Mouse (Mus musculus) E14TG2a.4 (cell line): ENCODE data around the gene Cyp2t4.

Experiments used
- H3K27me3 ChIP-seq: 2 replicates; pipeline ENCODE4 v1.6.1; 2014; ENCODE audit warnings: low read length, control low read depth; ENCODE audit not compliant: insufficient read depth
- H3K36me3 ChIP-seq: 2 replicates; pipeline ENCODE4 v1.6.1; 2014; ENCODE audit warnings: low read length, control low read depth; ENCODE audit not compliant: insufficient read depth
- H3K4me1 ChIP-seq: replicated peaks from 2 replicates; pipeline ENCODE4 v1.6.1; 2014; ENCODE audit warnings: low read depth, low read length, control low read depth
- H3K4me3 ChIP-seq: replicated peaks from 2 replicates; pipeline ENCODE4 v1.5.1; 2014; ENCODE audit warnings: mild to moderate bottlenecking, low read length
- H3K9me3 ChIP-seq: 2 replicates; pipeline ENCODE4 v1.6.1; 2014; ENCODE audit warnings: low read length, control low read depth
- CTCF ChIP-seq: conservative IDR thresholded peaks from 2 replicates; pipeline ENCODE4 v1.5.1; 2014; ENCODE audit warnings: low read length
- NANOG ChIP-seq: IDR thresholded peaks from 2 replicates; pipeline ENCODE4 v1.6.1; 2014; ENCODE audit warnings: borderline replicate concordance, low read length, mixed read lengths
- POU5F1 ChIP-seq: IDR thresholded peaks from 2 replicates; pipeline ENCODE4 v1.6.1; 2014; ENCODE audit warnings: low read length, borderline replicate concordance

Gene Cyp2t4

GRCm38 (mm10) chr7:27128162-27128561, 25.4 kb upstream of the Cyp2t4 start:
- no peaks in the 10 kb centered on the region for H3K27me3 ChIP-seq
- no peaks in the 10 kb centered on the region for H3K36me3 ChIP-seq
- H3K4me3 ChIP-seq = no peak overlapping the region
- peaks cover 6% of the 10 kb centered on the region for H3K9me3 ChIP-seq
- peaks cover 17% of the 10 kb centered on the region for H3K4me1 ChIP-seq
- TF ChIP-seq NANOG = no peak
- peak; percentile 91 for TF ChIP-seq CTCF
- TF ChIP-seq POU5F1 = no peak

DNA sequence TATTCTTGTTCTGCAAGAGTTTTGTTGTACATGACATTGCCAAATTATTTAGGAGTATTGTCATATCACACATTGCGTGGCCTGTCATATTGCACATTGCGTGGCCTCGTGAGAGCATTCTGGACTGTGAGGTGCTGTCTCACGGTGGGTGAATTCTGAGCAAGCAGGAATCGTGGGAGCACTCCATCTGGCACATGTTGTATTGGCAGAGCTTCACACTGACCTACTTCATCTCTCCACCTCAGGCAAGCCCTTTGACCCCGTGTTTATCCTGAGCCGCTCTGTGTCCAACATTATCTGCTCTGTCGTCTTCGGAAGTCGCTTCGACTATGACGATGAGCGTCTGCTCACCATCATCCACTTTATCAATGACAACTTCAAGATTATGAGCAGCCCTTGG, 24.6 kb upstream of the Cyp2t4 start:
- Histone ChIP-seq H3K27me3 (no peaks in the 10 kb centered on the region), H3K4me3 (no peak overlapping the region), H3K36me3 (no peaks in the 10 kb centered on the region), H3K9me3 (peaks cover 6% of the 10 kb centered on the region), H3K4me1 (peaks cover 24% of the 10 kb centered on the region)
- TF ChIP-seq POU5F1 = no peak
- TF ChIP-seq NANOG = no peak
- no peak for TF ChIP-seq CTCF

- Histone ChIP-seq H3K27me3 (no peaks in the 10 kb centered on the region), H3K4me1 (peaks cover 25% of the 10 kb centered on the region), H3K4me3 (no peak overlapping the region), H3K9me3 (peaks cover 6% of the 10 kb centered on the region), H3K36me3 (no peaks in the 10 kb centered on the region)
- TF ChIP-seq CTCF (no peak), NANOG (no peak), POU5F1 (no peak)
Observed at GRCm38 (mm10) chr7:27129811-27130210, 23.7 kb upstream of the Cyp2t4 start.

- no peaks in the 10 kb centered on the region for H3K27me3 ChIP-seq
- no peak for TF ChIP-seq NANOG
- no peak for TF ChIP-seq POU5F1
- no peak for TF ChIP-seq CTCF
- H3K36me3 ChIP-seq = no peaks in the 10 kb centered on the region
- peak overlapping the region; percentile 61 for H3K4me3 ChIP-seq
- H3K4me1 ChIP-seq = peaks cover 25% of the 10 kb centered on the region
- peaks cover 6% of the 10 kb centered on the region for H3K9me3 ChIP-seq
Observed at GRCm38 (mm10) chr7:27130521-27131370, 22.8 kb upstream of the Cyp2t4 start.

DNA sequence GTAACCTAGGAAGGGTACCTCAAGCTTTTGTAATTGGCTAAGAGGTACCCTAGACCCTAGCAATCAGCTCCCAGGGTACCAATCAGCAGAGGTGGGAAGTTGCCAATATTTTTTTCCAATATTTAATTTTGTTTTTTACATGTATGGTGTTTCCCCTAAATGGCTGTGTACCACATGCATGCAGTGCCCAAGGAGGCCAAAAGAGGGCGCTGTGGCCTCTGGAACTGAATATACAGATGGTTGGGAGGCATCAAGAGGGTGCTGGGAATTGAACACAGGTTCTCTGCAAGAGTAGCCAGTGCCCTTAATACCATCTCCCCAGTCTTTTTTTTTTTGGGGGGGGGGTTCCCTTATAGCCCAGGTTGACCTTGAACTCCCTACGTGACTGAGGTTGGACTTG, 22.1 kb upstream of the Cyp2t4 start:
- Histone ChIP-seq H3K27me3 (no peaks in the 10 kb centered on the region), H3K4me3 (peak overlapping the region; percentile 61), H3K36me3 (no peaks in the 10 kb centered on the region), H3K9me3 (peaks cover 6% of the 10 kb centered on the region), H3K4me1 (peaks cover 28% of the 10 kb centered on the region)
- TF ChIP-seq POU5F1 (no peak), CTCF (peak; percentile 81), NANOG (no peak)

- TF ChIP-seq NANOG (no peak), CTCF (peak; percentile 40)
- Histone ChIP-seq H3K4me3 (peak overlapping the region; percentile 39; the same call in 1 of the 2 replicates), H3K36me3 (no peaks in the 10 kb centered on the region), H3K4me1 (peaks cover 39% of the 10 kb centered on the region), H3K27me3 (no peaks in the 10 kb centered on the region), H3K9me3 (peaks cover 6% of the 10 kb centered on the region)
Observed at GRCm38 (mm10) chr7:27132588-27132987, 20.9 kb upstream of the Cyp2t4 start.

DNA sequence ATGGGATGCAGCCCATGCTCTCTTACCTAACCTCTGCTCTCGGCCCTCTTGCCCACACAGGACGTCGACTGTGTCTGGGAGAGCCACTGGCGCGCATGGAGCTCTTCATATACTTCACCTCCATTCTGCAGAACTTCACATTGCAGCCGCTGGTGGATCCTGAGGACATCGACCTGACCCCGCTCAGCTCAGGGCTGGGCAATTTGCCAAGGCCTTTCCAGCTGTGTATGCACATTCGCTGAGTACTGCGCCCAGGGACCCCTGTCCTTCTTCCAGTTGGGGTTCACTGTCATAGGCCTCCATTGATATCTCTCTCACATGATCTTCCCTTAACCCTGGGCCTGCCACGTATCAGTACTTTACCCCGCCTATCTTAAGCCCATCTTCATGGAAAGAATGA, 20.4 kb upstream of the Cyp2t4 start:
- Histone ChIP-seq H3K4me3 (peak overlapping the region; percentile 39), H3K27me3 (no peaks in the 10 kb centered on the region), H3K36me3 (no peaks in the 10 kb centered on the region), H3K9me3 (peaks cover 6% of the 10 kb centered on the region), H3K4me1 (peaks cover 39% of the 10 kb centered on the region)
- no peak for TF ChIP-seq POU5F1
- no peak for TF ChIP-seq NANOG
- TF ChIP-seq CTCF = no peak

DNA sequence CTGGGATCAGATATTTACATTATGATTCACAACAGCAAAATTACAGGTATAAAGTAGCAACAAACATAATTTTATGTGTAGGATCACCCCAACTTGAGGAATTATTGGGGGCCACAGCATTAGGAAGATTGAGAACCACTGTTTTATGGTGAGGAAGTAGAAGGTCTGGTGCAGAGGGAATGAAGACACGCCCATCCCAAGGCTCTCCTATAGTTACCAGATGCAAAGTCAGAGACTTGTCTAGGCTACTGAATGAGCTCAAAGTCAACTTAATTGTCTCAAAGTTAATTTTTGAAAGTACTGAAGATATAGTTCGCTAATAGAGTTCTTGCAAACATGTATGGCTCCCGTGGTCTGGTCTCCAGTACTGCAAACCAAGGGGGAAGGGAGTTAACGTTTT, 19.8 kb upstream of the Cyp2t4 start:
- Histone ChIP-seq H3K9me3 (peaks cover 6% of the 10 kb centered on the region), H3K4me3 (no peak overlapping the region), H3K4me1 (peaks cover 39% of the 10 kb centered on the region), H3K27me3 (no peaks in the 10 kb centered on the region), H3K36me3 (no peaks in the 10 kb centered on the region)
- TF ChIP-seq NANOG (no peak), POU5F1 (no peak), CTCF (no peak)
